Mouse (Mus musculus): ENCODE results near the gene Rps19bp1. TPM values are rescaled to one million over a fixed set of nuclear protein-coding genes. Genes with fewer than 3 reads are reported as not detected.

Rps19bp1 gene
- 70.3 and 76.9 TPM in 2 replicates for polyA plus RNA-seq (2014; fragmentation: Nextera tagmentation; extraction: Ambion mirVana)

- Histone ChIP-seq H3K27ac (ENCODE audit: low read depth, low read length) (0 out of 2 replicates have a peak within 1 kb of the TSS, but pooled peaks have one; percentile 1), H3K27me3 (ENCODE audit: control insufficient read depth, insufficient read depth, low read length) (no peaks in the 10 kb centered on the region), H3K4me3 (ENCODE audit: low read depth, low read length) (peak within 1 kb of the TSS; percentile 83), H3K9me3 (ENCODE audit: control insufficient read depth, low read length) (no peaks in the 10 kb centered on the region), H3K4me2 (ENCODE audit: low read depth) (peak within 1 kb of the TSS; percentile 51), H3K4me1 (ENCODE audit: control insufficient read depth, insufficient read depth, low read length) (no peaks in the 10 kb centered on the region), H3K9ac (ENCODE audit: low read length) (peak within 1 kb of the TSS; percentile 79), H3K36me3 (ENCODE audit: control insufficient read depth, insufficient read depth, low read length) (no peaks in the 10 kb centered on the region)
- peak; percentile 94 for DNase-seq (ENCODE audit: low spot score)
- 2% methylated on average over 63 of the region's 66 CpGs for WGBS
- ATAC-seq (ENCODE audit: insufficient read depth, low FRiP score, low TSS enrichment), result peak; percentile 85
Measured at GRCm38 (mm10) chr15:80263610-80264575, at the start of gene Rps19bp1. Gene Rps19bp1 (minus strand): TSS chr15:80264315.

GRCm38 (mm10) chr15:80306146-80306545, 42.0 kb upstream of the Rps19bp1 start:
- H3K4me1 ChIP-seq (ENCODE audit: control insufficient read depth, insufficient read depth, low read length), result no peaks in the 10 kb centered on the region
- H3K4me3 ChIP-seq (ENCODE audit: low read depth, low read length), result no peak overlapping the region
- no peaks in the 10 kb centered on the region for H3K36me3 ChIP-seq (ENCODE audit: control insufficient read depth, insufficient read depth, low read length)
- H3K27me3 ChIP-seq (ENCODE audit: control insufficient read depth, insufficient read depth, low read length), result no peaks in the 10 kb centered on the region
- H3K4me2 ChIP-seq (ENCODE audit: low read depth), result no peak overlapping the region
- DNase-seq (ENCODE audit: low spot score) (no peak), ATAC-seq (ENCODE audit: insufficient read depth, low FRiP score, low TSS enrichment) (no peak)
- H3K9ac ChIP-seq (ENCODE audit: low read length), result no peak overlapping the region
- no peaks in the 10 kb centered on the region for H3K9me3 ChIP-seq (ENCODE audit: control insufficient read depth, low read length)
- 46% methylated on average over 8 of the region's 8 CpGs for WGBS
- no peak overlapping the region for H3K27ac ChIP-seq (ENCODE audit: low read depth, low read length)

- 82% methylated on average over 12 of the region's 12 CpGs for WGBS
- no peak overlapping the region for H3K27ac ChIP-seq (ENCODE audit: low read depth, low read length)
- no peak for DNase-seq (ENCODE audit: low spot score)
Measured at GRCm38 (mm10) chr15:80304188-80304587, 40.1 kb upstream of the Rps19bp1 start.

GRCm38 (mm10) chr15:80303779-80304178, 39.7 kb upstream of the Rps19bp1 start:
- ATAC-seq (ENCODE audit: insufficient read depth, low FRiP score, low TSS enrichment) (no peak), DNase-seq (ENCODE audit: low spot score) (no peak)
- H3K9ac ChIP-seq (ENCODE audit: low read length), result no peak overlapping the region
- H3K9me3 ChIP-seq (ENCODE audit: control insufficient read depth, low read length), result no peaks in the 10 kb centered on the region
- H3K4me3 ChIP-seq (ENCODE audit: low read depth, low read length), result no peak overlapping the region
- H3K4me1 ChIP-seq (ENCODE audit: control insufficient read depth, insufficient read depth, low read length), result no peaks in the 10 kb centered on the region
- no peak overlapping the region for H3K4me2 ChIP-seq (ENCODE audit: low read depth)
- H3K27me3 ChIP-seq (ENCODE audit: control insufficient read depth, insufficient read depth, low read length), result no peaks in the 10 kb centered on the region
- no peak overlapping the region for H3K27ac ChIP-seq (ENCODE audit: low read depth, low read length)
- 69% methylated on average over 14 of the region's 14 CpGs for WGBS
- no peaks in the 10 kb centered on the region for H3K36me3 ChIP-seq (ENCODE audit: control insufficient read depth, insufficient read depth, low read length)

More at GRCm38 (mm10) chr15:80304188-80304587, 40.1 kb upstream of the Rps19bp1 start:
- H3K27me3 ChIP-seq (ENCODE audit: control insufficient read depth, insufficient read depth, low read length), result no peaks in the 10 kb centered on the region
- no peak overlapping the region for H3K4me2 ChIP-seq (ENCODE audit: low read depth)
- no peak overlapping the region for H3K4me3 ChIP-seq (ENCODE audit: low read depth, low read length)
- no peak for ATAC-seq (ENCODE audit: insufficient read depth, low FRiP score, low TSS enrichment)
- H3K36me3 ChIP-seq (ENCODE audit: control insufficient read depth, insufficient read depth, low read length), result no peaks in the 10 kb centered on the region
- H3K9ac ChIP-seq (ENCODE audit: low read length), result no peak overlapping the region
- H3K4me1 ChIP-seq (ENCODE audit: control insufficient read depth, insufficient read depth, low read length), result no peaks in the 10 kb centered on the region
- H3K9me3 ChIP-seq (ENCODE audit: control insufficient read depth, low read length), result no peaks in the 10 kb centered on the region

GRCm38 (mm10) chr15:80297146-80297545, 33.0 kb upstream of the Rps19bp1 start:
- ATAC-seq (ENCODE audit: insufficient read depth, low FRiP score, low TSS enrichment) (no peak), DNase-seq (ENCODE audit: low spot score) (no peak)
- H3K4me2 ChIP-seq (ENCODE audit: low read depth), result no peak overlapping the region
- no peaks in the 10 kb centered on the region for H3K27me3 ChIP-seq (ENCODE audit: control insufficient read depth, insufficient read depth, low read length)
- H3K9ac ChIP-seq (ENCODE audit: low read length), result no peak overlapping the region
- H3K4me1 ChIP-seq (ENCODE audit: control insufficient read depth, insufficient read depth, low read length), result no peaks in the 10 kb centered on the region
- no peak overlapping the region for H3K27ac ChIP-seq (ENCODE audit: low read depth, low read length)
- WGBS, result 100% methylated on average over 1 of the region's 1 CpGs
- H3K4me3 ChIP-seq (ENCODE audit: low read depth, low read length), result no peak overlapping the region
- H3K9me3 ChIP-seq (ENCODE audit: control insufficient read depth, low read length), result no peaks in the 10 kb centered on the region
- no peaks in the 10 kb centered on the region for H3K36me3 ChIP-seq (ENCODE audit: control insufficient read depth, insufficient read depth, low read length)

- Histone ChIP-seq H3K27ac (ENCODE audit: low read depth, low read length) (no peak overlapping the region), H3K4me2 (ENCODE audit: low read depth) (no peak overlapping the region), H3K4me1 (ENCODE audit: control insufficient read depth, insufficient read depth, low read length) (peaks cover 6% of the 10 kb centered on the region; the same call in 1 of the 2 replicates), H3K36me3 (ENCODE audit: control insufficient read depth, insufficient read depth, low read length) (no peaks in the 10 kb centered on the region), H3K4me3 (ENCODE audit: low read depth, low read length) (no peak overlapping the region), H3K9me3 (ENCODE audit: control insufficient read depth, low read length) (no peaks in the 10 kb centered on the region), H3K27me3 (ENCODE audit: control insufficient read depth, insufficient read depth, low read length) (peaks cover 52% of the 10 kb centered on the region), H3K9ac (ENCODE audit: low read length) (no peak overlapping the region)
- ATAC-seq (ENCODE audit: insufficient read depth, low FRiP score, low TSS enrichment), result no peak
- peak; percentile 75 for DNase-seq (ENCODE audit: low spot score)
- 6% methylated on average over 10 of the region's 10 CpGs for WGBS
Measured at GRCm38 (mm10) chr15:80289436-80289835, 25.3 kb upstream of the Rps19bp1 start.

GRCm38 (mm10) chr15:80288036-80288435, 23.9 kb upstream of the Rps19bp1 start:
- H3K27ac ChIP-seq (ENCODE audit: low read depth, low read length), result no peak overlapping the region
- peaks cover 6% of the 10 kb centered on the region; the same call in 1 of the 2 replicates for H3K4me1 ChIP-seq (ENCODE audit: control insufficient read depth, insufficient read depth, low read length)
- peaks cover 52% of the 10 kb centered on the region for H3K27me3 ChIP-seq (ENCODE audit: control insufficient read depth, insufficient read depth, low read length)
- H3K36me3 ChIP-seq (ENCODE audit: control insufficient read depth, insufficient read depth, low read length), result no peaks in the 10 kb centered on the region
- H3K4me3 ChIP-seq (ENCODE audit: low read depth, low read length), result peak overlapping the region; percentile 47
- DNase-seq (ENCODE audit: low spot score) (no peak), ATAC-seq (ENCODE audit: insufficient read depth, low FRiP score, low TSS enrichment) (no peak)
- WGBS, result 1% methylated on average over 23 of the region's 23 CpGs
- H3K4me2 ChIP-seq (ENCODE audit: low read depth), result peak overlapping the region; percentile 93
- no peak overlapping the region for H3K9ac ChIP-seq (ENCODE audit: low read length)
- no peaks in the 10 kb centered on the region for H3K9me3 ChIP-seq (ENCODE audit: control insufficient read depth, low read length)

- peaks cover 6% of the 10 kb centered on the region; the same call in 1 of the 2 replicates for H3K4me1 ChIP-seq (ENCODE audit: control insufficient read depth, insufficient read depth, low read length)
- H3K27ac ChIP-seq (ENCODE audit: low read depth, low read length), result no peak within 1 kb of the TSS
- H3K27me3 ChIP-seq (ENCODE audit: control insufficient read depth, insufficient read depth, low read length), result peaks cover 52% of the 10 kb centered on the region
- H3K4me3 ChIP-seq (ENCODE audit: low read depth, low read length), result peak within 1 kb of the TSS; percentile 47
- ATAC-seq (ENCODE audit: insufficient read depth, low FRiP score, low TSS enrichment) (no peak), DNase-seq (ENCODE audit: low spot score) (peak; percentile 59)
- peak within 1 kb of the TSS; percentile 35; the same call in 1 of the 2 replicates for H3K9ac ChIP-seq (ENCODE audit: low read length)
- peak within 1 kb of the TSS; percentile 93 for H3K4me2 ChIP-seq (ENCODE audit: low read depth)
- whole genome bisulfite sequencing, result 1% methylated on average over 45 of the region's 50 CpGs
- H3K36me3 ChIP-seq (ENCODE audit: control insufficient read depth, insufficient read depth, low read length), result no peaks in the 10 kb centered on the region
- H3K9me3 ChIP-seq (ENCODE audit: control insufficient read depth, low read length), result no peaks in the 10 kb centered on the region
Measured at GRCm38 (mm10) chr15:80286851-80287415, 22.8 kb upstream of the Rps19bp1 start, which contains the start of gene Cacna1i. Gene Cacna1i (plus strand): TSS chr15:80287238.

All from neural tube, embryonic 11.5 days (tissue).